Mouse (Mus musculus) neural tube, embryonic 12.5 days (tissue): ENCODE data around the gene Dhx57. TPM values are rescaled to one million over a fixed set of nuclear protein-coding genes. Genes with fewer than 3 reads are reported as not detected.
A peak's percentile ranks its signal among the peaks of the same experiment; 100 is the strongest.
"Not testable (repeated sequence)": the region's sequence is repeated elsewhere in the genome, so short reads cannot be mapped to it uniquely, and the experiment has no call there.

Experiments used
- ATAC-seq: fragments of 200-750 bp; cut with Nextera tagmentation; 2 replicates; pipeline ENCODE4 v1.8.0; 2017; ENCODE audit warnings: low read depth, mild to moderate bottlenecking, moderate TSS enrichment, moderate library complexity; ENCODE audit not compliant: low FRiP score
- H3K27ac ChIP-seq: fragments of 300-500 bp; sonication (generic); 2 replicates; pipeline ENCODE4 v1.5.1; 2016
- H3K27me3 ChIP-seq: fragments of 300-500 bp; sonication (generic); replicated peaks from 2 replicates; pipeline ENCODE4 v1.6.1; 2016; ENCODE audit warnings: mild to moderate bottlenecking
- H3K36me3 ChIP-seq: fragments of 300-500 bp; sonication (generic); 2 replicates; pipeline ENCODE4 v1.6.1; 2016; ENCODE audit warnings: mild to moderate bottlenecking
- H3K4me1 ChIP-seq: fragments of 300-500 bp; sonication (generic); 2 replicates; pipeline ENCODE4 v1.6.1; 2016
- H3K4me2 ChIP-seq: fragments of 300-500 bp; sonication (generic); replicated peaks from 2 replicates; pipeline ENCODE4 v1.6.1; 2016; ENCODE audit warnings: mild to moderate bottlenecking
- H3K4me3 ChIP-seq: fragments of 300-500 bp; sonication (generic); 2 replicates; pipeline ENCODE4 v1.5.1; 2016
- H3K9ac ChIP-seq: fragments of 300-500 bp; sonication (generic); 2 replicates; pipeline ENCODE4 v1.6.1; 2016; ENCODE audit warnings: mild to moderate bottlenecking
- H3K9me3 ChIP-seq: fragments of 300-500 bp; sonication (generic); 2 replicates; pipeline ENCODE4 v1.6.1; 2016; ENCODE audit warnings: mild to moderate bottlenecking
- WGBS: fragments of 180-500 bp; shearing (Covaris S2); methylation state at CpG from one replicate; pipeline ENCODE4 v1.1.7; 2016; 5-methylcytosine and 5-hydroxymethylcytosine counted together
- polyA plus RNA-seq: library from polyadenylated mRNA; unstranded; fragments of >200 nt; fragmentation: Nextera tagmentation; extraction: Ambion mirVana; gene quantifications from 2 replicates; pipeline ENCODE4 v1.2.1, GENCODE M21; 2016

Dhx57 gene
- polyA plus RNA-seq, 1 experiment from 2014 or later = 42.2 TPM

GRCm38 (mm10) chr17:80291148-80291547 is 872 bp upstream of the Dhx57 start:
- no peaks in the 10 kb centered on the region for H3K9me3 ChIP-seq
- H3K36me3 ChIP-seq = no peaks in the 10 kb centered on the region
- peaks cover 10% of the 10 kb centered on the region for H3K4me1 ChIP-seq
- no peak overlapping the region for H3K9ac ChIP-seq
- H3K27ac ChIP-seq = no peak overlapping the region
- ATAC-seq = no peak
- H3K27me3 ChIP-seq = no peaks in the 10 kb centered on the region
- 26% methylated on average over 2 of the region's 2 CpGs for WGBS
- no peak overlapping the region for H3K4me3 ChIP-seq
- H3K4me2 ChIP-seq = no peak overlapping the region

- 1% methylated on average over 30 of the region's 30 CpGs for WGBS
- Histone ChIP-seq H3K27me3 (no peaks in the 10 kb centered on the region), H3K9ac (peak overlapping the region; percentile 90), H3K4me2 (peak overlapping the region; percentile 72), H3K9me3 (no peaks in the 10 kb centered on the region), H3K27ac (peak overlapping the region; percentile 74), H3K4me3 (peak overlapping the region; percentile 92), H3K36me3 (no peaks in the 10 kb centered on the region), H3K4me1 (peaks cover 10% of the 10 kb centered on the region)
- ATAC-seq = no peak; the same call in 1 of the 2 replicates
Measured at GRCm38 (mm10) chr17:80289280-80290073, 799 bp downstream of the Dhx57 start.

GRCm38 (mm10) chr17:80288012-80288411 is 2.3 kb downstream of the Dhx57 start:
- H3K4me3 ChIP-seq = no peak overlapping the region
- H3K36me3 ChIP-seq = no peaks in the 10 kb centered on the region
- H3K27me3 ChIP-seq = no peaks in the 10 kb centered on the region
- H3K27ac ChIP-seq = no peak overlapping the region
- H3K4me1 ChIP-seq = peaks cover 10% of the 10 kb centered on the region
- H3K9me3 ChIP-seq = no peaks in the 10 kb centered on the region
- 88% methylated on average over 6 of the region's 6 CpGs for WGBS
- ATAC-seq = no peak
- H3K4me2 ChIP-seq = peak overlapping the region; percentile 72; the same call in 1 of the 2 replicates
- no peak overlapping the region for H3K9ac ChIP-seq

GRCm38 (mm10) chr17:80284446-80284845 is 5.8 kb downstream of the Dhx57 start:
- no peaks in the 10 kb centered on the region for H3K27me3 ChIP-seq
- H3K4me1 ChIP-seq = peaks cover 10% of the 10 kb centered on the region
- H3K27ac ChIP-seq = no peak overlapping the region
- H3K9ac ChIP-seq = no peak overlapping the region
- no peak overlapping the region for H3K4me2 ChIP-seq
- no peak for ATAC-seq
- H3K9me3 ChIP-seq = no peaks in the 10 kb centered on the region
- H3K4me3 ChIP-seq = no peak overlapping the region
- WGBS = 86% methylated on average over 4 of the region's 4 CpGs
- H3K36me3 ChIP-seq = peaks cover 15% of the 10 kb centered on the region; the same call in 1 of the 2 replicates

DNA sequence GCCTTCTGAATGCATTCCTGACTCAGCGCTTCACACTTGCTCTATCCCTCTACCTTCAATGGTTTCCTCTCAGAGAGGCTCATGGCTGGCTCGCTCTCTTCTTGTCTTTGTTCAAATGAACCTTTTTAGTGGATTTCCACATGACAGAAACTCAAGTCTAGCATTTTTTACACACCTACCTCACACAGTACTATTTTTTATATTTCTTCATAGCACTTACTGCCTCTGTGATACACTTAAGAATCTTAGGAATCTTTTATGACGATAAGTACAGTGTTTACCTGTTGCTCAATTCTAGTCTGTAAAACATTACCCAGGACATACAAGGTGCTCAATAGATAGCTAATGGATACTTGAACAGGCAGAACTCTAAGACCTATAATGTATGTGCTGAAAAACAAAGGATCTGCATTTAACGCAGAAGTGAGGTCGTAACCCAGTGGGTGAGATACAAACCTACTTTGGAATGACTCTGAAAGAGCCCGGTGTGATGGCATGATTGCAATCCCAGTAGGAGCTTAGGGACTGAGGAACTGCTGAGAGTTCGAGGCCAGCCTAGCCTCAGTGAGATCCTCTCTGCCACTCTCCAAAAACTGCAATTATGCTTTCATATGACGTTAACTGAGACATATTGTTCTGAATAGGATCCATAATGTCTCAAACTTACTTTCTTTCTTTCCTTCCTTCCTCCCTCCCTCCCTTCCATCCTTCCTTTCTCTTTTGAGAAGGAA is 10.8 kb downstream of the Dhx57 start:
- no peak for ATAC-seq
- no peaks in the 10 kb centered on the region for H3K4me1 ChIP-seq
- no peak overlapping the region for H3K9ac ChIP-seq
- H3K36me3 ChIP-seq = peaks cover 55% of the 10 kb centered on the region
- H3K4me3 ChIP-seq = no peak overlapping the region
- no peaks in the 10 kb centered on the region for H3K9me3 ChIP-seq
- WGBS = 84% methylated on average over 8 of the region's 8 CpGs
- H3K27me3 ChIP-seq = no peaks in the 10 kb centered on the region
- H3K4me2 ChIP-seq = no peak overlapping the region
- no peak overlapping the region for H3K27ac ChIP-seq

- Histone ChIP-seq H3K36me3 (peaks cover 65% of the 10 kb centered on the region), H3K9me3 (no peaks in the 10 kb centered on the region), H3K4me2 (no peak overlapping the region), H3K4me1 (no peaks in the 10 kb centered on the region), H3K27ac (no peak overlapping the region), H3K4me3 (no peak overlapping the region), H3K27me3 (no peaks in the 10 kb centered on the region), H3K9ac (no peak overlapping the region)
- WGBS = 94% methylated on average over 4 of the region's 4 CpGs
- ATAC-seq = no peak
Measured at GRCm38 (mm10) chr17:80278255-80278654, 12.0 kb downstream of the Dhx57 start.

DNA sequence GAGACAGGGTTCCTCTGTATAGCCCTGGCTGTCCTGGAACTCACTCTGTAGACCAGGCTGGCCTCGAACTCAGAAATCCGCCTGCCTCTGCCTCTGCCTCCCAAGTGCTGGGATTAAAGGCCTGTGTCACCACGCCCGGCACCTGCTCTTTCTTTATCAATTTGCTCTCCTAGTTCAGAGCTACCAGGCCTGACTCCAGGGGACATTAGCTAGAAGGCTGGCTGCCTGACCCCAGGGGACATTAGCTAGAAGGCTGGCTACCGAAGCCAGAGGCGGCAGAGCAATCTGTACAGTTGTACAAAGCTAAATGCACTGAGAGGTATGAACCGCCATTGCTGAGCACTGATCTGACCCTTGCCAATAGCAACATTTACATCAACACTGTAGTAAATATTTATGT is 19.7 kb downstream of the Dhx57 start:
- H3K36me3 ChIP-seq = peaks cover 83% of the 10 kb centered on the region

GRCm38 (mm10) chr17:80268151-80268550 is 22.1 kb downstream of the Dhx57 start:
- Histone ChIP-seq H3K4me2 (no peak overlapping the region), H3K9me3 (no peaks in the 10 kb centered on the region), H3K4me3 (no peak overlapping the region), H3K4me1 (no peaks in the 10 kb centered on the region), H3K27ac (no peak overlapping the region), H3K27me3 (no peaks in the 10 kb centered on the region), H3K36me3 (peaks cover 84% of the 10 kb centered on the region), H3K9ac (no peak overlapping the region)
- 95% methylated on average over 3 of the region's 3 CpGs for WGBS
- no peak for ATAC-seq

More for the DNA sequence above, 19.7 kb downstream of the Dhx57 start:
- H3K4me3 ChIP-seq, H3K27me3 ChIP-seq, H3K4me2 ChIP-seq, ATAC-seq, H3K9me3 ChIP-seq, H3K27ac ChIP-seq, H3K9ac ChIP-seq, H3K4me1 ChIP-seq: not testable (repeated sequence)
- WGBS = 93% methylated on average over 7 of the region's 7 CpGs

DNA sequence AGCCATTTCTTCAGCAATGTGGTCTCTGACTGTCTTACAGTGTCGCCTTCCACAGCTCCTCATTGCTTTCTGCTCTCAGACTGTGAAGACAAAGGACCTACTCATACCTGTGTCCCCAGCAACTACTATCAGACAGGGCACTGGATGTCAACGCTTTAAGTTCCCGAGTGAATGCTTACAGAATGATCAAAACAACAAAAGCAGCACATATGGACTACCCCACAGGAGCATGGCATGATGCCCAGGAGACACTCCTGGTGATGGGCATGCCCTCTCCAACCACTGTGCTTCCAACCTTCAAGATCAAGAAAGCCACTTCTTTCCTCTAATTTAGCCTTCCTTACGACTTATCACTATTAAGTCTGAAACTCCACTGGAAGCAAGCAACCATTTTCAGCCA is 23.2 kb downstream of the Dhx57 start:
- H3K4me3 ChIP-seq = no peak overlapping the region
- H3K36me3 ChIP-seq = peaks cover 84% of the 10 kb centered on the region
- WGBS = 94% methylated on average over 4 of the region's 4 CpGs
- H3K4me1 ChIP-seq = no peaks in the 10 kb centered on the region
- no peak for ATAC-seq
- no peaks in the 10 kb centered on the region for H3K27me3 ChIP-seq
- H3K9ac ChIP-seq = no peak overlapping the region
- H3K9me3 ChIP-seq = no peaks in the 10 kb centered on the region
- H3K4me2 ChIP-seq = no peak overlapping the region
- no peak overlapping the region for H3K27ac ChIP-seq

- no peak overlapping the region for H3K4me3 ChIP-seq
- no peaks in the 10 kb centered on the region for H3K9me3 ChIP-seq
- H3K9ac ChIP-seq = no peak overlapping the region
- no peak overlapping the region for H3K27ac ChIP-seq
- ATAC-seq = no peak
- peaks cover 95% of the 10 kb centered on the region for H3K36me3 ChIP-seq
- no peaks in the 10 kb centered on the region for H3K27me3 ChIP-seq
- no peak overlapping the region for H3K4me2 ChIP-seq
- no peaks in the 10 kb centered on the region for H3K4me1 ChIP-seq
- WGBS = 80% methylated on average over 13 of the region's 13 CpGs
Measured at GRCm38 (mm10) chr17:80255208-80255607, 35.1 kb downstream of the Dhx57 start.

GRCm38 (mm10) chr17:80254421-80254820 is 35.9 kb downstream of the Dhx57 start:
- Histone ChIP-seq H3K9me3 (no peaks in the 10 kb centered on the region), H3K4me1 (no peaks in the 10 kb centered on the region), H3K4me2 (no peak overlapping the region), H3K36me3 (peaks cover 96% of the 10 kb centered on the region), H3K9ac (no peak overlapping the region), H3K27me3 (no peaks in the 10 kb centered on the region), H3K27ac (no peak overlapping the region), H3K4me3 (no peak overlapping the region)
- ATAC-seq = no peak
- WGBS = 97% methylated on average over 5 of the region's 5 CpGs

DNA sequence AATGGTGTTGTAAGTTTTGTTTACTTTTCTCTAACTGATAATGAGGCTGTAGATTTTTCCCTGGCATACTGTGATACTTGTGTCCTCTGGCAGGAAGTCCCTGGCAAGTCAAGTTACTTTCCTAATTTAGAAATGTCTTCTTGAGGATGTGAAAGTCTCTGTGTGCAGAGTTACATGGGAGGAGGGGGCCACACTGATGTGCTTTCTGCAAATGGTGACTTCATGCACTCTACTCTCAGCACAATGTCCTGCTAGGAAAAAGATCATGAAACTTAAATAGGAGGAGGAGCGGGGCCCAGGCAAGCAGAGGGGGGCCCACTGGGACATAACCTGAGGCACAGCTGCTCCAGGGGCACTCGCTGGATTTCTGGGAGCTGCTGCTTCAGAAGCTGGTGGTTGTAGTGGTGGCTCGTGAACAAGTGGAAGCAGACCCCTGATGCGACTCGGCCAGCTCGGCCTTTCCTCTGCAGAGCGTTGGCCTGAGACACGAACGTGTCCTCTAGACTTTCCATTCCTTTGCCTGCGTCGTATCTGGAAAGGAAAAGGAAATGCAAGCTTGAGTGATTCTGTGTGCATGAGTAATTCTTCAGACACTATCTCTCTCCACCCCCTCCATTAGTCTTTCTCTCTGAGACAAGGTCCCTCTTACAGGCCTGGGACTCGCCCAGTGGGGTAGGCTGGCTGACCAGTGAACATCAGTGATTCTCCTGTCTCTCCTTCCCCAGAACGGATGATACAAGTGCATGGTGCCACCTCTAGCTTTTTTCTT is 37.3 kb downstream of the Dhx57 start:
- H3K36me3 ChIP-seq = peaks cover 94% of the 10 kb centered on the region
- H3K27ac ChIP-seq = no peak overlapping the region
- no peaks in the 10 kb centered on the region for H3K9me3 ChIP-seq
- H3K4me3 ChIP-seq = no peak overlapping the region
- no peaks in the 10 kb centered on the region for H3K27me3 ChIP-seq
- 87% methylated on average over 13 of the region's 13 CpGs for WGBS
- H3K4me1 ChIP-seq = no peaks in the 10 kb centered on the region
- no peak overlapping the region for H3K9ac ChIP-seq
- H3K4me2 ChIP-seq = no peak overlapping the region
- no peak for ATAC-seq
